Mouse (Mus musculus): ENCODE measurements at regions not wholly inside any gene's neighbourhood (a gene's known extent, or its start where the extent isn't known, plus 50 kb on each side); places are given as distances from the start of the nearest gene placed in this dataset.

DNA sequence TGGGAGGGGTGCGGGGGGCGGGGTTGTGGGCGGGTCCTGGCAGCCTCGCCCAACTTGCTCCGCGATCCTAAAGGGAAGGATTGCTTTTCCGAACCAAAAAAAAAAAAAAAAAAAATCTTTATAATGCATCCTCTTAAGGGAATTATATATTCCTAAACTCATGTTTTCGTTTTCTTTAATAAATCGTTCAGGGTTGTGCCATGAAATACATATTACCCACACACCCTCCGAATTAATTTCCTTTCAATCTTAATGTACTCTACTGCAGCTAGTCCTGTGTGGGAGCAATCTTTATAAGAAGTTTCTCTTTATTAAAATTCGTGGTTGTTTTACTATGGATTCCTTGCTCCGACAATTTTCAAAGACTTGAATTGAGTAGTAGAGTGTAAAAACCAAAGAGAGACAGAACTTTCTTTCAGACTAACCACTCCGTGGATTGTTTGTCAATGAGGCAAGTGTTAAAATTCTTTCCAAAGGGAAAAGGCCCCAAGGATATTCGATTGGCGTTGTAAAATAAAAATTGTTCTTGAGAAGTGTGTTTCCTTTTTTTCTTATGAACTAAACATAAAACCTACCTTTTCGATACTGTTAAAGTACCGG is 253.6 kb upstream of the Nfe2l3 start:
- H3K9me3 ChIP-seq: no peaks in the 10 kb centered on the region
- no peak overlapping the region for H3K27ac ChIP-seq
- peak overlapping the region; percentile 61 for H3K4me2 ChIP-seq (replicated peaks)
- peaks cover 10% of the 10 kb centered on the region for H3K4me1 ChIP-seq (replicated peaks)
- WGBS: 2% methylated on average over 17 of the region's 17 CpGs
- H3K4me3 ChIP-seq (replicated peaks): no peak overlapping the region
- H3K36me3 ChIP-seq: no peaks in the 10 kb centered on the region
- ATAC-seq: peak; percentile 16
- H3K27me3 ChIP-seq (replicated peaks): peaks cover 38% of the 10 kb centered on the region
- no peak overlapping the region for H3K9ac ChIP-seq

DNA sequence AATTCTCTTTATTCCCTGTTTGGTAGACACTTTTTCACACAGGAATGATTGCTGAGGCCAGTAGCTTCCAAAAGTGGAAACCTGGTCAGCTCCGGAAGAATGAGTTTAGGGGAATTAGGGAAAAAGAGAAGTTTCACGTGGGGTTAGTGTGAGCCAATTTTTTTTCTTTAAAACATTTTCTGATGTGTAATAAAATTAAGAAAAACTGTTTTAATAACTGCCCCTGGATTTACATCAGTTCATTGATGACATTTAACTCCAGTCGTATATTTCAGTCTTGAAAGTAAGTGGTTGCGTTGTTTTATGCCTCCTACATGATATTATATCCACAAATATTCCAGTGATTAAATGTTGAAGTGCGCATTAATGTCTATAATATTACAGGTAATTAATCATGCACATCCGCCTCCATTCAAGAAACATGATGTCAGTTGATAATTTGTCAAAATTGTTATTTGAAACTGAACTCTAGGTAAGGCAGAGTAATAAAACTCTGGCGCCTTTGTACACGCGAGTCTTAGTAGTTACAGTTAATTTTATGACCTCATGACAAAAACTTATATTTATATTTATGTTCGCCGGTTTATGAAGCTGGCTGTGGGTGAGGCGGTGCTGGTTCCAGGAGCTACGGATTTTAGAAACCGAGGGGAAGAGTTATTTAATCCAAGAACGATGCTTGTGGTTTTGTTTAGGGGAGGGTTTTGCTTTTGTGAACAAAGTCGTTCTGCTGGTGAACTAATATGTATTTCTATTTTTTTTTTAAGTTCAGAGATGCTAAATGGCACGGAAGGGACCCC is 252.5 kb upstream of the Nfe2l3 start:
- Histone ChIP-seq H3K4me3 (replicated peaks) (no peak overlapping the region), H3K27ac (no peak overlapping the region), H3K9me3 (no peaks in the 10 kb centered on the region), H3K9ac (no peak overlapping the region), H3K4me1 (replicated peaks) (peaks cover under 1% of the 10 kb centered on the region; the same call in 1 of the 2 replicates), H3K27me3 (replicated peaks) (peaks cover 38% of the 10 kb centered on the region), H3K4me2 (replicated peaks) (no peak overlapping the region), H3K36me3 (no peaks in the 10 kb centered on the region)
- WGBS: 8% methylated on average over 17 of the region's 17 CpGs
- no peak for ATAC-seq

DNA sequence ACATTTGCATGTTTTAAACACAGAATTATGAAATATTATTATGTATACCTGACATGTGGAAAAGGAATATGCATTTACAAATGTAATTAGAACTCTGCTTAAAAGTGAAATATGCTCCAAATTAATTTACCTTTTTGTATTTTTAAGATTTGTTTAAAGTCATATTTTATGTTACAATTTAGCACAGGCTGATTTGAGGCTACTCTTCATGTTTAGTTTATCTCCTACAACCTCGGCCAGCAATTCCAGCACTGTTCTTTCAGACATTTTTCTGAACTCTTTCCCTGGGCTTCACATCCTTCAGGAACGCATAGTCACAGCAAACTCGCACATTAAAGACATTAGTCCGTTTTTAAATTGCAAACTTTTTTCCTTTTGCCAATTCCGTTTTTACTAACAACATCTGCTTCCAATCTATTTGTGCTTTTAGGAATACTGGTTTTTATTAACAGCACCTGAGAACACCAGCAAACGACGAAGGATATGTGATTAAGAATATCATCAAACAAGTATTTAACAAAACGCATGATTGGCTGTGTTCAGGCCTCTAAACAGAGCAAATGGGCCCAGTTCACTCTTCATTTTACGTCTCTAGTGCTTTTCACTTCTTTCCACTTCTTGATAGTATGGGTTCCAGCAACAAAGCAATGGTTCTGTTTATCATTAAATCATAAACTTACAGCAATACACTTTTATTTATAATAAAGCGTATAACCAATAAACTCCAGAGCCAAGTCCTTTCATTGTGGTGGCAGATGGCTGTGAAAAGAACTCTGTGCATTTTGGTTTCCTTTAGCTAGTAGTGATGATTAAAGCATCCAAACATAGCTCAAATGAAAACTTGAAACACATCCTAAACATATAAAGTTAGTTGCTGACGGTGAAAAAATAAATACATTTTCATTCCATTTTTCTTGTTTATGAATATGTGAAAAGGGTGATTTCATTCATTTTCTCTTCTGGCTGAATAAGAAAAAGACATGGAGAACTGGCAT is 251.3 kb upstream of the Nfe2l3 start:
- H3K9ac ChIP-seq: no peak overlapping the region
- ATAC-seq: no peak
- no peaks in the 10 kb centered on the region for H3K9me3 ChIP-seq
- H3K4me2 ChIP-seq (replicated peaks): no peak overlapping the region
- WGBS: 7% methylated on average over 11 of the region's 11 CpGs
- H3K4me1 ChIP-seq (replicated peaks): no peaks in the 10 kb centered on the region
- no peak overlapping the region for H3K4me3 ChIP-seq (replicated peaks)
- H3K27ac ChIP-seq: no peak overlapping the region
- no peaks in the 10 kb centered on the region for H3K36me3 ChIP-seq
- peaks cover 44% of the 10 kb centered on the region for H3K27me3 ChIP-seq (replicated peaks)

DNA sequence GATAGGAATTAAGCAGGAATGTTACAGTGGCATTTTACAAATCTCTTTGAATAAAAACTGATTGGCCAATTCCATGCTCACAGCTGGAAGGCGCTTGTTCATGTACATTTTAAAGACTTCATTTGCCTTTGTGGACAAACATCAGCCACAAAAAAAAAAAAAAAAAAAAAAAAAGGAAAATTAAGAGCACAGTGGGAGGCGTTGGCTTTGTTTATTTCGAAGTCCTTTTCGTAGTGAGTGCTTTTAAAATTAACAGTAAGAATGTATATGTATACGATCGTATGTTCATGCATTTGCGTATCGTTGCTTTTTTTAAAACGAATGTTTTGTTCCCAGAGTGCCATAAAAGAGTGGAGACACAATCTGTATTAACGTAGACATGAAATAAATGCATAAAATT is 250.6 kb upstream of the Nfe2l3 start:
- H3K4me1 ChIP-seq (replicated peaks): no peaks in the 10 kb centered on the region
- WGBS: 24% methylated on average over 10 of the region's 10 CpGs
- no peak overlapping the region for H3K9ac ChIP-seq
- H3K27ac ChIP-seq: no peak overlapping the region
- H3K4me3 ChIP-seq (replicated peaks): no peak overlapping the region
- no peak for ATAC-seq
- no peak overlapping the region for H3K4me2 ChIP-seq (replicated peaks)
- H3K27me3 ChIP-seq (replicated peaks): peaks cover 50% of the 10 kb centered on the region
- H3K9me3 ChIP-seq: no peaks in the 10 kb centered on the region
- no peaks in the 10 kb centered on the region for H3K36me3 ChIP-seq

DNA sequence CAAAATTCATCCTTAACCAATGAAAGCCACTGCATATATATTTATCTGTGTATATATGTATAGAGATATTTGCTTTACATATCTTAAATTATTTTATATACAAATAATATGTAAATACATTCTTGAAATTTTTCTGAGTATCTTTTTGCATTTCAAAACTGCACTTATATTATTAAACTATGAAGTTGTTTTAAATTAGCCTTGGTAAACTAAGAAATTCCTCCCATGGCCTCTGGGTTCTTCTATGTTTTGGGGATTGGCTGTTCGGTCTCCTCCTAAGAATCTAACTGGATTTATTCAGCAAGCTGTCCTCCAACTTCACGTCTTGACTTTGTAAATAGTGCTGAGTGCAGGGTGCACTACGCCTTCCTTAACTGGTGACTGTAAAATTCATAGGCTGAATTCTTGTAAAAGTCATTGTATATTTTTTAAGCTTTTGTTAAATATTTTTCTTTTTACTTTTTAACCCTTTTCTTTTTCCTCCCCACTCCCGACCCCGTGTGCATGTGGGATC is 249.6 kb upstream of the Nfe2l3 start:
- WGBS: 8% methylated on average over 5 of the region's 5 CpGs
- H3K27me3 ChIP-seq (replicated peaks): peaks cover 59% of the 10 kb centered on the region
- H3K9me3 ChIP-seq: no peaks in the 10 kb centered on the region
- no peak overlapping the region for H3K4me2 ChIP-seq (replicated peaks)
- H3K36me3 ChIP-seq: no peaks in the 10 kb centered on the region
- ATAC-seq: no peak
- H3K4me1 ChIP-seq (replicated peaks): no peaks in the 10 kb centered on the region
- no peak overlapping the region for H3K9ac ChIP-seq
- no peak overlapping the region for H3K4me3 ChIP-seq (replicated peaks)
- H3K27ac ChIP-seq: no peak overlapping the region

DNA sequence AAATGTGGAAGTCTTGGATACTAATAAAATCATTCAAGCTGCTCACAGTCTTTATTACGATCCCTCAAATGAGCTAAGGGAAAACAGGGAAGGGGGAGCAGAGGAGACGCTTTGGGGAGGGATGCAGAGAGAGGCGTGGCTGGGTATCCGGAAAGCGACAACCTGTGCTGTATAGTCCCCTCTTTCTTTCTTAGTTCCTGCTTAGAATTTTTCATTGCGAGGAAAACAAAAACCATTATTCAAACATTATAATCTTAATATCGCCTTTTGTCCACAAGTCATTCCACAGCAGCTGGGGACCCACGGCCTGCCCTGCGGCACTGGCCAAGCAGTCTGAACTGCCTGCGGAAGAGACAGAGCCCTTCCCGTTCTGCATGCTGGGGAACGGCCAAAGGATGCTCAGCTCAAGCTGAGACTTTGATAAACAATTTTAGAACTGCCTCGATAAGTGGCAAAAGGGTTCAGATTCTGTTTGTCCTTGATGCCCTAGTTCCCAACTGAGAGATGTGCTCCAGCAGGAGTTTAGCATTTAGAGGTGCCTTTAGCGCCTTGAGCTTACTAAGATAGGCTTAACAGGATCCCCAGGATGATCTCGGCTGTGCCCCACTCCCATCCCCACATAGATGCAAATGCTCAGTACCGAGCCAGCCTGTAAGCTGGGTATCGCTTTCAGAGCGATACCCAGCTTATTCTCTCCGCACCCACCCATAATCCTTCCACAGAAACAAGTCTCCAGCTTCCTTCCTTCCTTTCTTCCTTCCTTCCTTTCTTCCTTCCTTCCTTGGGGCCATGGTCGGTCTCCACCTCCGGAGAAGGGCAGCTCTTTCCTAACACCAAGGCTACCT is 248.7 kb upstream of the Nfe2l3 start:
- Histone ChIP-seq H3K4me3 (replicated peaks) (no peak overlapping the region), H3K27me3 (replicated peaks) (peaks cover 69% of the 10 kb centered on the region), H3K9me3 (no peaks in the 10 kb centered on the region), H3K4me2 (replicated peaks) (no peak overlapping the region), H3K4me1 (replicated peaks) (no peaks in the 10 kb centered on the region), H3K9ac (no peak overlapping the region), H3K27ac (no peak overlapping the region), H3K36me3 (no peaks in the 10 kb centered on the region)
- 2% methylated on average over 21 of the region's 21 CpGs for WGBS
- ATAC-seq: no peak

DNA sequence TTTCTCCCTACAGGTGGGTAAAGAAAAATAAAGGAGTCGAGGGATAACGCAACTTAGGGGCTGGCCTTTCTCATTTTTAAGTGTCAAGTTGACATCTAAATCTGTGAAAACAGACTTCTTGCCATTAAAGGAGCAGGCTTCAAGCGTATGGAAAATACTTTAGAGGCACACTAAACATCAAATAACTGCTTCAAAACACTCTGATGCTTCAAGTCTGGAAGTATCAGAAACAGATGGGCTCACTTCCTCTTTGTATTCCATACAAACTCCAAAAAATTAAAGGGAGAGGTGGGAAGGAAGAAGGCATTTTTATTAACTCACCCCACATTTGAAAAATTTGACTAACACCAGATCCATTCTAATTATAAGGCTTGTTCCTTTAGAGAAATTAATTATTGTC is 248.0 kb upstream of the Nfe2l3 start:
- peaks cover 74% of the 10 kb centered on the region for H3K27me3 ChIP-seq (replicated peaks)
- no peak overlapping the region for H3K27ac ChIP-seq
- no peak overlapping the region for H3K9ac ChIP-seq
- ATAC-seq: no peak
- no peaks in the 10 kb centered on the region for H3K36me3 ChIP-seq
- H3K9me3 ChIP-seq: no peaks in the 10 kb centered on the region
- WGBS: 3% methylated on average over 3 of the region's 3 CpGs
- no peaks in the 10 kb centered on the region for H3K4me1 ChIP-seq (replicated peaks)
- no peak overlapping the region for H3K4me2 ChIP-seq (replicated peaks)
- H3K4me3 ChIP-seq (replicated peaks): no peak overlapping the region

DNA sequence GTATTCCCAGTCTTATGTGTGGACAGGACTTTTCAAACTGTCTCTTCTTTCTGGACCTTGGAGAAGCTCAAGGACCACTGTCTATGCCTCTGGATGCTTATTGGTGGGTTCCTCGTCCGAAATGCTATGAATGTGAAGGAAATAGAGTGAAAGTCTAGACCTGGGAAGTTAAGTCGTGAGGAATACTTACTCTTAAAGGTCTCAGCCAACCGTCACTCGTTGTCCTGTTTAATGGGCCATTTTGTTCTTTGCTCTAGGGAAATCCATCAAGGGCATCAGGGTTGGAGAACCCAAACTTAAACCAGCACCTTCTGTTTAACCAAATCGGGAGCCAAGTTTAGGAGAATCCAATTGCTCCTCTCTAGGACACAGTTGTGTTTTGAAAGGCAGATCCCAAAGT is 247.3 kb upstream of the Nfe2l3 start:
- Histone ChIP-seq H3K4me3 (replicated peaks) (no peak overlapping the region), H3K4me2 (replicated peaks) (no peak overlapping the region), H3K36me3 (no peaks in the 10 kb centered on the region), H3K27ac (no peak overlapping the region), H3K9me3 (no peaks in the 10 kb centered on the region), H3K4me1 (replicated peaks) (no peaks in the 10 kb centered on the region), H3K27me3 (replicated peaks) (peaks cover 78% of the 10 kb centered on the region), H3K9ac (no peak overlapping the region)
- ATAC-seq: no peak
- WGBS: 24% methylated on average over 6 of the region's 6 CpGs

DNA sequence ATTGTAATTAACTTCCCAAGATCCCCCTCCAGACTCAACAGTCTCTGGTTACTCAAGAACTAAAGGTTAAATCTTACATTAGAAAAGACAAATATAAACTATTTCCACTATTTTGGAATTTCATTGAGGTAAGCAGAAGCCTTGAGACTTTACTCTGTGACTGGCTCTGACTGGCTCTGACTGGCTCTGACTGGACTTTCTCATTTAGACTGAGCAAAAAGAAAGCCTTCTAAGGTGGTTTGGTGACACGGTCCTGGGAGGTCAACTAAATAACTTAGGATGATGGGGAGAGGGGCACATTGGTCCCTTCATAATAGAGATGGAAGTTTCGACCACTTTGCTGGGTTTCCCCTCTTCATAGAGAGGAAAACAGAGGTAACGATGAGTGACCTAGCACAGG is 243.3 kb upstream of the Nfe2l3 start:
- Histone ChIP-seq H3K27ac (no peak overlapping the region), H3K4me3 (replicated peaks) (no peak overlapping the region), H3K9ac (no peak overlapping the region), H3K36me3 (no peaks in the 10 kb centered on the region), H3K27me3 (replicated peaks) (peaks cover 66% of the 10 kb centered on the region), H3K4me2 (replicated peaks) (no peak overlapping the region), H3K4me1 (replicated peaks) (no peaks in the 10 kb centered on the region), H3K9me3 (no peaks in the 10 kb centered on the region)
- WGBS: 75% methylated on average over 3 of the region's 3 CpGs
- no peak for ATAC-seq

DNA sequence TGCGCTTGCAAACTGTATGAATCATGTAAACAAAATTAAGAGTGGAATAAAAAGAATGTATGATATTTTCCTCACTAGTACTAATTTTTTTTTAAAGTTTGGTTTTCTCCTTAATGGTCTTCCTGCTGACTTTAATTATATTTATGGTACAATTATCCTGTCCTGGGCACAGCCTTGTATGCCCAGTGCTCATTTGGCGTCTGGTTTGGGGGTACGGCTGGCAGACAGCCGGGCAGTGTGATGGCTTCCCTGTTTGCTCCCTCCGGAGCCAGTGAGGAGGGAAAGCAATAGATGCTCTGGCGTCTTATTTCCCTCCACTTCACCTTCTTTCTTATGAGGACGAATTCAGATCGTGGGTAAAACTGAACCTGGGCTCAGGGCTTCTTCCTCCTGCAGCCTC is 239.6 kb upstream of the Nfe2l3 start:
- no peak overlapping the region for H3K9ac ChIP-seq
- H3K9me3 ChIP-seq: no peaks in the 10 kb centered on the region
- H3K4me2 ChIP-seq (replicated peaks): no peak overlapping the region
- H3K36me3 ChIP-seq: no peaks in the 10 kb centered on the region
- no peak for ATAC-seq
- H3K27ac ChIP-seq: no peak overlapping the region
- no peaks in the 10 kb centered on the region for H3K4me1 ChIP-seq (replicated peaks)
- no peak overlapping the region for H3K4me3 ChIP-seq (replicated peaks)
- peaks cover 34% of the 10 kb centered on the region for H3K27me3 ChIP-seq (replicated peaks)
- WGBS: 43% methylated on average over 8 of the region's 8 CpGs

DNA sequence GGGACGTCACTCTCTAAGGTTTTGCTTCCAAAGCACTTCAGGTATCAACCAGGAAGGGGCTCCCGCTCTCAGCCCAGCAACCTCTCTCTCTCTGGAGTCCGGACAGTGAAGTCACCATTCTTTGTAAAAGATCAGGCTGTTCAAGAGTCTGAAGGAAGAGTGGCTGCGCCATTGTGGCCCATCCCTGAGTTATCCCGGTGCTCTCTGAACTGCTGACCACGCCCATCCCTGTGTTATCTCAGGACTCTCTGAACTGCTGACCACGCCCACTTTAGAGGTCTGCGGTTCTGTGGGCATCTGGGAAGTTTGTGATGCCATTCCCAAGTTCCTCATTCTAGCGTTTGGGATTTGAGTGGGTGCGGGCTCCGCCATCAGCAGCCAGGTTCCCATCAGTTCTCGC is 239.1 kb upstream of the Nfe2l3 start:
- Histone ChIP-seq H3K9ac (no peak overlapping the region), H3K9me3 (no peaks in the 10 kb centered on the region), H3K27me3 (replicated peaks) (peaks cover 29% of the 10 kb centered on the region), H3K4me1 (replicated peaks) (no peaks in the 10 kb centered on the region), H3K4me3 (replicated peaks) (no peak overlapping the region), H3K27ac (no peak overlapping the region), H3K36me3 (no peaks in the 10 kb centered on the region), H3K4me2 (replicated peaks) (peak overlapping the region; percentile 33)
- 16% methylated on average over 12 of the region's 12 CpGs for WGBS
- peak; percentile 71 for ATAC-seq
